Mouse (Mus musculus) hindbrain, embryonic 12.5 days (tissue): ENCODE measurements around the gene Map7d1. TPM values are rescaled to one million over a fixed set of nuclear protein-coding genes. Genes with fewer than 3 reads are reported as not detected.

Experiments used
- ATAC-seq: fragments of 200-750 bp; cut with Nextera tagmentation; 2 replicates; pipeline ENCODE4 v1.8.0; 2017; ENCODE audit warnings: moderate TSS enrichment; ENCODE audit not compliant: low FRiP score
- H3K27ac ChIP-seq: fragments of 300-500 bp; sonication (generic); 2 replicates; pipeline ENCODE4 v1.5.1; 2016; ENCODE audit warnings: mild to moderate bottlenecking
- H3K27me3 ChIP-seq: fragments of 300-500 bp; sonication (generic); 2 replicates; pipeline ENCODE4 v1.6.1; 2016; ENCODE audit warnings: mild to moderate bottlenecking
- H3K36me3 ChIP-seq: fragments of 300-500 bp; sonication (generic); 2 replicates; pipeline ENCODE4 v1.6.1; 2016; ENCODE audit warnings: mild to moderate bottlenecking
- H3K4me1 ChIP-seq: fragments of 300-500 bp; sonication (generic); 2 replicates; pipeline ENCODE4 v1.6.1; 2016
- H3K4me2 ChIP-seq: fragments of 300-500 bp; sonication (generic); replicated peaks from 2 replicates; pipeline ENCODE4 v1.6.1; 2016; ENCODE audit warnings: mild to moderate bottlenecking
- H3K4me3 ChIP-seq: fragments of 300-500 bp; sonication (generic); 2 replicates; pipeline ENCODE4 v1.5.1; 2016; ENCODE audit warnings: mild to moderate bottlenecking
- H3K9ac ChIP-seq: fragments of 300-500 bp; sonication (generic); 2 replicates; pipeline ENCODE4 v1.6.1; 2016; ENCODE audit warnings: mild to moderate bottlenecking, moderate library complexity
- H3K9me3 ChIP-seq: fragments of 300-500 bp; sonication (generic); replicated peaks from 2 replicates; pipeline ENCODE4 v1.6.1; 2016; ENCODE audit warnings: mild to moderate bottlenecking
- WGBS: fragments of 180-500 bp; shearing (Covaris S2); methylation state at CpG from one replicate; pipeline ENCODE4 v1.1.7; 2016; 5-methylcytosine and 5-hydroxymethylcytosine counted together
- polyA plus RNA-seq: library from polyadenylated mRNA; unstranded; fragments of >200 nt; fragmentation: Nextera tagmentation; extraction: Ambion mirVana; gene quantifications from 2 replicates; pipeline ENCODE4 v1.2.1, GENCODE M21; 2016

Gene Map7d1
- polyA plus RNA-seq, 1 experiment from 2014 or later = 143 TPM

- Histone ChIP-seq H3K27me3 (no peaks in the 10 kb centered on the region), H3K36me3 (peaks cover 10% of the 10 kb centered on the region), H3K27ac (no peak overlapping the region), H3K9ac (no peak overlapping the region), H3K4me1 (no peaks in the 10 kb centered on the region), H3K4me2 (no peak overlapping the region), H3K9me3 (no peaks in the 10 kb centered on the region), H3K4me3 (no peak overlapping the region)
- no peak for ATAC-seq
- 93% methylated on average over 3 of the region's 3 CpGs for WGBS
Measured at GRCm38 (mm10) chr4:126187096-126187495, 69.0 kb downstream of the Map7d1 start.

- no peaks in the 10 kb centered on the region for H3K9me3 ChIP-seq
- no peak overlapping the region for H3K9ac ChIP-seq
- H3K4me3 ChIP-seq = no peak overlapping the region
- peaks cover 27% of the 10 kb centered on the region for H3K36me3 ChIP-seq
- no peaks in the 10 kb centered on the region for H3K4me1 ChIP-seq
- WGBS = 94% methylated on average over 5 of the region's 5 CpGs
- H3K27ac ChIP-seq = no peak overlapping the region
- no peaks in the 10 kb centered on the region for H3K27me3 ChIP-seq
- ATAC-seq = no peak
- no peak overlapping the region for H3K4me2 ChIP-seq
Measured at GRCm38 (mm10) chr4:126183034-126183433, 73.1 kb downstream of the Map7d1 start.

Other genes with a start within 250 kb of the Map7d1 start
- 0.30 and 1.3 TPM in 2 replicates for gene Csf3r, start 231.8 kb downstream of the Map7d1 start, polyA plus RNA-seq
- 133 and 140 TPM in 2 replicates for gene Mrps15, start 209.4 kb downstream of the Map7d1 start, polyA plus RNA-seq
- gene Oscp1, start 197.8 kb downstream of the Map7d1 start, polyA plus RNA-seq = 23.5 and 25.0 TPM in 2 replicates
- 37.7 and 39.6 TPM in 2 replicates for gene Lsm10, start 159.7 kb downstream of the Map7d1 start, polyA plus RNA-seq
- gene Stk40, start 152.4 kb downstream of the Map7d1 start, polyA plus RNA-seq = 49.4 and 51.0 TPM in 2 replicates
- gene Eva1b, start 108.6 kb downstream of the Map7d1 start, polyA plus RNA-seq = 35.4 and 40.0 TPM in 2 replicates
- 3.7 and 5.3 TPM in 2 replicates for gene Sh3d21, start 92.9 kb downstream of the Map7d1 start, polyA plus RNA-seq
- gene Thrap3, start 53.6 kb downstream of the Map7d1 start, polyA plus RNA-seq = 250 and 255 TPM in 2 replicates
- 109 and 113 TPM in 2 replicates for gene Trappc3, start 6.0 kb upstream of the Map7d1 start, polyA plus RNA-seq
- 50.1 and 56.7 TPM in 2 replicates for gene Col8a2, start 30.4 kb upstream of the Map7d1 start, polyA plus RNA-seq
- 65.2 and 74.3 TPM in 2 replicates for gene Adprhl2, start 65.4 kb upstream of the Map7d1 start, polyA plus RNA-seq
- gene Tekt2, start 69.3 kb upstream of the Map7d1 start, polyA plus RNA-seq = 6.3 and 6.7 TPM in 2 replicates
- 21.6 and 22.2 TPM in 2 replicates for gene Ago3, start 173.2 kb upstream of the Map7d1 start, polyA plus RNA-seq
- 15.8 and 20.5 TPM in 2 replicates for gene Ago1, start 212.2 kb upstream of the Map7d1 start, polyA plus RNA-seq